Mouse (Mus musculus): ENCODE measurements around the gene Krt90.

Krt90 gene

DNA sequence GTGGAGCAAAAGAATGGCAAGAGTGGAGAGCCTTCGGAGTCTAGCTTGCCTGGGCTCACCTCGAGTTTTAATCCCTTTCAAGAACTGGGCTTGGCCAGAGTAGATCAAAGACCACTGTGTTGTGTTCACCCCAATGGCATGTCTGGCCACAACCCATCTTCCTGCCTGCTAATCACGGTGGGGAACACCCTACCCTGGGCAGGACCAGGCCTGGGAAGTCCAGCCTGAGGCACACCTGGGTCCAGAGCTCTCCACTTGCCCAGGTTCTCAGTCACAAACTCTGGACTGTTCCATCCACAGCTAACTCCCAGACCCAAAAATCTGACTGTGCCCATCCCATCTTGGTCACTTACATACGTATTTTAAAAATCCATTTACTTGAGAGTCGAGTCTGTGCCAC lies at the start of gene Krt90:
Gene Krt90 (minus strand): TSS at position 101 of the 400 bp plus-strand sequence.
- no peak for DNase-seq (ENCODE audit: inconsistent ontology term)

DNA sequence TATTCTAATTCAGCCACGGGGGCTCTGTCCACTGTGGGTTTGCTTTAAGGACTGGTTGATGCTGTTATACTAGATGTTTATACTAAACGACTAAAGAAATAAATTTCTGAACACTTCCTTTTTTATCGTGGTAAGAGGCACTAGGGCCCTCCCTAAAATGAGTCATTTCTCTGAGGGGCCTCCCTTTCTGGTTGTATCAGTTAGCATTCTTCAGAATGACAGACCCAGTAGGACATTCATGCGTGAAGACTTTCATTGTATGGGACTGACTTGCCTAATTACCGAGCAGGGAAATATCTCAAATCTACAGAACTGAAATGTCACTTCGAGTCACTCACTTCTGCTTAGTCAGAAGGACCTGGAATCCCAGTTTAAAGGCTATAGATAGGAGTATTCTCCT lies 36.4 kb upstream of the Krt90 start:
- DNase-seq (ENCODE audit: inconsistent ontology term) = peak; percentile 82

DNA sequence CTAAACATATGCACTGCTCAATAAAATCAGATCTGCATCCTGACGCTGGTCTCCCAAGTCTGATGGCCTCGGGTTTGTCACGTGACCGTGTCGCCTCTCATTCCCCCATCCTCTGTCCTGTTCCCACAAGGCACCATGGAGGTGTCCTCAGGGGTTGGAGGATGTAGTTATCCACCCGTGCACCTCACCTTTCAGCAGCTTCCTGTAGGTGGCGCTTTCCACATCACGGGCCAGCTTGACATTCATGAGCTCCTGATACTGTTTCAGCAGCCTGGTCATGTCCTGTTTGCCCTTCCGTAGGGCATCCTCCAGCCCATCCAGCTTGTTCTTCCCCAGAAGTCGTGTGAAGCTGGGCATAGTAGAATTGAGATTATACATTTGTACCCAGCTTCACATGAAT lies 25.5 kb upstream of the Krt90 start:
- DNase-seq (ENCODE audit: inconsistent ontology term) = no peak

DNA sequence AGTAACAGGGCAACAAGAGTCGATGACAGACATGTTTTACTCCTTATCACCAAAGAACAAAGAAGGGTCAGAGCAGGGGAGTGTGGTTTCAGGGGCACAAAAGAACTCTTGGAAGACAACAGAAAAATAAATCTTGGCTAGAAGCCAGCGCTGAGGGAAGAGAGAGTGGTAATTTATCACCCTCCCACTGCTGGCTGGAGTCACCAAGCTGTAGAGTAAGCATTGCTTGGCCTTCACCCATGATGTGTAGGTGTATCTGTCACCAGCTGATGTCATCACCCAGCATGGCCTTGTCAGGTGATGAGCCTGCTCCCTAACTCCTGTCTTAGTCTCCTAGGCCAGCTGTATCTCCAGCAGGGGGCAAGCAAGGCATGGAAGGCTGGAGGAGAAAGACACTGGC lies 21.7 kb upstream of the Krt90 start:
- DNase-seq (ENCODE audit: inconsistent ontology term) = no peak

DNA sequence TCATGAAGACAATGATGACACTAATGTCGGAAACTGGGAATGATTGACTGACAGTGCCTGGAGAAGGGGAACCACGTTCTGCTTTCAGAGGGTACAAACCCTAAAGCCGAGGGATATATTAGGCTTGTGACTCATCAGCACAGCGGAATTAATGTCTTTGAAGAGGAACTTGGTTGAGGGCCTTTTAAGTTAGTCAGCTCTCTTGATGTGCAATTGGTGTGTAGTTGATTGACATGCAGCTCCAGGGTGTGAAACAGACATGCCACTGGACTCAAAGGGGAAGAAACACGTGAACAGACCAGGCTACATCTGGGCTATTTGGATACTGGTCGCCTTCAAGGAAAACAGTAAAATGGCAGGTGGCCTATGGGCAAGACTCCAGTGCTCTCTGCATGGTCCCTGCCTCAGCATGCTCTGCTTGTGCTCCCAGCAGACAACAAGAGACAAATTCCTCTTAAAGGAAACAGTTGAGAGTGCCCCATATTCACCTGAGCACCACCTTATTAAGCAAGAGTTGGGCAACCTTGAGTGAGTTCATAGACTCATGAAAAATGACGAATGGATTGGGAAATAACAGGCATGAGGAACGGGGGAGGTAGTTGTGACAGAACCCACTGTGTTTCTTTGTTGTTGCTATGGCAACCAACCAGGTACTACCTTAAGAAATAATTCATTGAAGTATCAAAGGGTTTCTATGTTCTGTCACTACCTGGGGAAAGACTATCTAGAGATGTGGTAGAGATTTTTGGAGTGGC lies 20.6 kb upstream of the Krt90 start:
- DNase-seq (ENCODE audit: inconsistent ontology term) = no peak

DNA sequence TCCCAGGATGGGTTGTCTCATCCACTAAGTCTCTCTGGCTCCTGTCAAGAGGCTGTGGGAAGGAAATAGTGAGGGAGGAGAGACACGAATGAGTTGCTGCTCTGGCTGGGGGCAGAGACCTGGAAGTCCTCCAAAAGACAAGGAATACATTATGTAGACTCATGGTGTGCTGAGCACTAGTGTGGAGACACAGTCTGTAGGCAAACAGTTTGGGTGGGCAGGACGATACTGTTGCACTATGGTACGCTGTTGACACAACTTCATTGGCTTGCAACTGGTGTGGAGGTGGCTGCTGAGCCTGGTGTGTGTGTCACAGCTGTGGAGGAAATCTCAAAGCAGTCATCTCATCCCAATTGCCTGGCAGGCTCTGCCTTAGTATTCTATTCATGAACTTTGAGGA lies 19.0 kb upstream of the Krt90 start:
- DNase-seq (ENCODE audit: inconsistent ontology term) = no peak

DNA sequence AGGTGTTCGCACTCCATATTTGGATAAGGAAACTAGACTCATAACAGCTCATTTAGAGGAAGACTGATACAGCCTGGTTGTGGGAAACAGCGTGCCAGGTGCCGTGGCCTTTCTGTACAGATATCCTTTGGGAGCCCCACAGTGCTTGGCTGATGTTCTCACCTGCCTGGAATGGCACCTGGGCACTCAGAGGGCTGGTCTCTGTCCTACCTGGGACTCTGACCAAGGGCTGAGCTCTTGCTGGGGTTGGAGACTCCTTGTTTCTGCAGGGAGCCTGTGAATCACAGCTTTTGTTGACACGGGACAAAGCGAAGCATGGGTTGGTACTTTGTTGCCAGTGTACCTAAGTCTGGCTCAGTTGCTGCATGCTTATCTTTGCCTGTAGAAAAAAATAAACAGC lies 12.8 kb upstream of the Krt90 start:
- DNase-seq (ENCODE audit: inconsistent ontology term) = no peak

DNA sequence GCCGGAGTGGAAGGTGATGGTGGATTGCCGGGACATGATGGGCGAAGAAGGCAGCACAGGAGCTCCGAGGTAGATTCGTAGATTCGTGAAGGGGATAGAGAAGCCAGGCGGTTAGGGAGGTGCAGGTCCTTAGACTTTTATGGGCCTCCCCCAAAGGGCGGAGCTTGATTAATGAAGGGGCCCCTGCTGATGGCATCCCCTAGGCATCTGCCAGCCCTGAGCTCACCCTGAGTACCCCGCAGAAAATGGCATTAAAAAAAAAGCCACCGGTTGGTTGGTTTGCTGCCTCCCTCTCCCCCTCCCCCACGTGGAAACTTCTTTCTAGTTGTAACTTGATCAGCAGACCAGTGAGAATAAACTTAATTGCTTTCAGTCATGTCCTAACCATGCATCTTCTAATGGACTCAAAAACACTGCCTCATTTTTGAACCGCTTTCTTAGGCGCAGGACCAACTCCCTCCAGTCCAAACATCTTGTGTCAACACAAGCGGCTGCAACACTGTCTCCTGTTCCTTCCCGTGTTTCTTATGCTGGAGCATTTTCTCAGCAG lies 11.1 kb upstream of the Krt90 start, which contains the start of gene Krt75:
Gene Krt75 (minus strand): TSS at position 109 of the 550 bp plus-strand sequence.
- no peak for DNase-seq (ENCODE audit: inconsistent ontology term)

DNA sequence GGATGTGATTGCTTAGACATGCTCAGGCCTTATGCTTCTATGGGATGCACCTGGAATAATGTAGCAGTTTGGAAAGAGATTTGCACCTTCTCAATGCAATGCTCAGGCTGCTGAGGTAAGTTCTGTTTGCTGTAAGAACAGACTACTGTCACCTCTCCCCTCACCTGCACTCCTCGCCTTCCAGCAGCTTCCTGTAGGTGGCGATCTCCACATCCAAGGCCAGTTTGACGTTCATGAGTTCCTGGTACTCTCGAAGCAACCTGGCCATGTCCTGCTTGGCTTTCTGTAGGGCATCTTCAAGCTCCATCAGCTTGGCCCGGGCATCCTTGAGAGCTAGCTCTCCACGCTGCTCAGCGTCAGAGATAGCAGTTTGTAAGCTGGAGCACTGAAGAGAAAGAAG lies 5.0 kb upstream of the Krt90 start:
- no peak for DNase-seq (ENCODE audit: inconsistent ontology term)

DNA sequence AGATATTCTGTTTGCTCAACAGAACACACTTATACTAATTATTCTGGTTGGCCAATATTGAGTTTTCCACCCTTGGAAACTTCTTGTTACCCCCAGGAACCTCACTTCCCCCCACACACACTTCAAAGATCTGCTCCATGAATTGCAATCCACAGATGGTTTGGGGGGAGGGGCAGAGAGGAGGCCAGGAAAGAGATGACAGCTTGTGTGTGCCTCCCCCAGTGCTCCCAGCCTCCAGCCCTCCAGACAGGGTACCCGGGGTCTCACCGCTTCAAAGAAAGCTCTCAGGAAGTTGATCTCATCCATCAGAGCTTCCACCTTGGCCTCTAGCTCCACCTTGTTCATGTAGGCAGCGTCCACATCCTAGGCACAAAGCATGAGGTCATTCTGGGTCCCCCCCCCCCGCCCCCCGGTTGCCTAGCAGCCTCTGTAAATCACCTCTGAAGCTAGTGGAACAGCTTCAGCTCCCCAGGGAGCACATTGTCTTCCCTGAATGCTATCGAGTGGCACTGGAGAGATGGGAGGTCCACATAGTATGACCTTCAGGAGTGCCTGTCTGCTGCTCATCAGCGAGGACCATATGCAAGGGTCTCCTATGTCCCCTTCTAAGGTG lies 4.6 kb downstream of the Krt90 start:
- DNase-seq (ENCODE audit: inconsistent ontology term) = no peak

DNA sequence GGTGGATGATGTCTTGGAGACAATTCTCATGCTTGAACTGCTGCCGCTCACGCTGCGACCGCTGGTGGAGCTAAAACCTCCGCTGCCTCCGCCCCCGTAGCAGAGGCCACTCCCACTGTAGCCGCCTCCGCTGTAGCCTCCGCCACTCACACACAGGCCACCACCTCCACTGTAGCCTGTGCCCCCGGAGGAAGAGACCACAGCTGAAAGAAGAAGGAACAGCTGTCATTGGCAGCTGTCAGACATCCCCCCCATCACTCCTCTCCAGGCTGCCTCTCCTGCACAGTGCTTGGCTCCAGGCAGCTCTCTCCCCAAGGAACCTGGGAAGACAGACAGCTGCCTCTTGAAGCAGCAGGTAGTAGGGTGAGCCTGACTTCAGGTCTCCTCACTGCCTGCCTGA lies 9.6 kb downstream of the Krt90 start:
- peak; percentile 15 for DNase-seq (ENCODE audit: inconsistent ontology term)

DNA sequence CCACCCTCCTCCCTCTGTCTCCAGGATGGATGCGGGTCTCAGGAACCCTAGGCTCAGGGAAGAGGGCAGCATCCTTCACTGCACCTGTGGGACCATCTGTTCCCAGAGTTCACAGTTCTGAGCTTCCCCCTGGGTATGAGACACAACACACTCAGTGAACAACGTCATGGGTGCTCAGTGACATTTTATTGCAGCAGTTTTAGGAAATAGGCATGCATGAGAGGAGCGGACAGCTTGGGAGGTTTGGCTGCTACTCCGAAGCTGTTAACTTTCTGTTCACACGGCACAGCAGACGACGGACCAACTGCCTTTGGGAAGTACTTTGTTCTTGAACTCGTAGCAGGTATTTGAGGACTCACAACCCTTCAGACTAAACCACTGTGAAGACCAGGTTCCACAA lies 10.6 kb downstream of the Krt90 start:
- no peak for DNase-seq (ENCODE audit: inconsistent ontology term)

DNA sequence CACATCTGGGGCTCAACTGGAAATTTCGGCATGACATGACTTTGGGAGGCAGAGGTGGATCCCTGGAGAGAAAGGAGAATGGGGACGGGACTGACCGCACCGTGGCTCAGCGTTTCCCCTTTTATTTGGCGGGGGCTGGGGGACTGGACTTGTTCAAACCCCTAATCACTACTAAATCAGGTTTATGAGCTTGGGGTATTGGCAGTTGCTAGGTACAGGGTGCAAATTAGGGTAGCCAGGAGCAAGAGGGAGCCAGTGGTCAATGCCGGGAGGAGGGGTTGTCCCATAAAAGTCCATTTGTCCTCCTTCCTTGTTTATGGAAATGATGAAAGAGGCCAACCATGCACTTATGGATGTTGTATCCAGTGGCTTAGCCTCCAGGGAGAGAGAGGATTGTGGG lies 12.2 kb downstream of the Krt90 start, which contains the start of gene Krt82:
Gene Krt82 (minus strand): TSS at position 101 of the 400 bp plus-strand sequence.
- no peak for DNase-seq (ENCODE audit: inconsistent ontology term)

DNA sequence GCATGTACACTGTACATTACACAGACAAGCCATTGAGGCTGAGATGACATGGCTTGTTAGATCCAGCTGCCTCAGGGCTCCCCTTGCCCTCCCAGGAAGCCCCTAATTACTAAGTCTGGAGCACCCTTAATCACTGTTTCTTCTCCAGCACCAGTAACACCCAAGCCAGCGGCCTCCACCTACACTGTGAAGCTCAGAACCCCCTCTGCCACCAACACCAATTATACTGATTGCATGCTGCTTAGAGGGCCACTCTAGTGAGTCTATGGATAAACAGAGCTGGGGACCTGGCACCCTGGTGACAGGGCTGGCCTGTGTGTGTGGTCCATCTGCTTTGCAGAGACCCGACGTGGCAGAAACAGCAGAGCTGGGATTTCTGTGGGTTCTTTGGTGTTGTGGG lies 18.3 kb downstream of the Krt90 start:
- DNase-seq (ENCODE audit: inconsistent ontology term) = no peak

DNA sequence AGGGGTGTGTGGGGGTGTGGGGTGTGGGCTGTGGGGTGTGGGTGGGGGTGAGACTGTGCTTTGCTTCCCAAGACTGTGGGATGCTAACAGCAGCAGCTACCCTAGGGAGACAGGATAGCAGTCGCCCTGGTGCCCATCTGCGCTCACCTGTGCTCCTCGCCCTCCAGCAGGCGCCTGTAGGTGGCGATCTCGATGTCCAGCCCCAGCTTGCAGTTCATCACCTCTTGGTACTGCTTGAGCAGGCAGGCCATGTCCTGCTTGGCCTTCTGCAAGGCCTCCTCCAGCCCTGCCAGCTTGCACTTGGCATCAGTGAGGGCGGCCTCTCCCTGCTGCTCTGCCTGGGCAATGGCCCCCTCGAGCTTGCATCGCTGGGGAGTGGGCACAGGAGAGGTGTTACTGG lies 20.2 kb downstream of the Krt90 start:
- DNase-seq (ENCODE audit: inconsistent ontology term) = no peak

DNA sequence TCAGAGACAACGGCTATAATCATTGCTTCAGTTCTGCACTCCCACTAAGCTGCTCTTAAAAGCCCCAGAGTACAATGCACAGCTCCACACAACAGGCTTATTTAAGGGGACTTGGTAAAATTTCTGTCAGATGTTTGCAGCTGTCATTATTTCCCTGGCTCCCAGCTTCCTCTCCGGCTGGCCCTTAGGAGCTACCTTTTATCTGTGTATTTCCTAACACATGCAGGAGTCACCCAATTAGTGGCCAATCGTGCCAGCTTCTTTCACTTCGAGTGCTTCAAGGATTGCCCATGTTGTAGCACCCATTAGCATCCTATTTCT lies 24.2 kb downstream of the Krt90 start:
- DNase-seq (ENCODE audit: inconsistent ontology term) = no peak

DNA sequence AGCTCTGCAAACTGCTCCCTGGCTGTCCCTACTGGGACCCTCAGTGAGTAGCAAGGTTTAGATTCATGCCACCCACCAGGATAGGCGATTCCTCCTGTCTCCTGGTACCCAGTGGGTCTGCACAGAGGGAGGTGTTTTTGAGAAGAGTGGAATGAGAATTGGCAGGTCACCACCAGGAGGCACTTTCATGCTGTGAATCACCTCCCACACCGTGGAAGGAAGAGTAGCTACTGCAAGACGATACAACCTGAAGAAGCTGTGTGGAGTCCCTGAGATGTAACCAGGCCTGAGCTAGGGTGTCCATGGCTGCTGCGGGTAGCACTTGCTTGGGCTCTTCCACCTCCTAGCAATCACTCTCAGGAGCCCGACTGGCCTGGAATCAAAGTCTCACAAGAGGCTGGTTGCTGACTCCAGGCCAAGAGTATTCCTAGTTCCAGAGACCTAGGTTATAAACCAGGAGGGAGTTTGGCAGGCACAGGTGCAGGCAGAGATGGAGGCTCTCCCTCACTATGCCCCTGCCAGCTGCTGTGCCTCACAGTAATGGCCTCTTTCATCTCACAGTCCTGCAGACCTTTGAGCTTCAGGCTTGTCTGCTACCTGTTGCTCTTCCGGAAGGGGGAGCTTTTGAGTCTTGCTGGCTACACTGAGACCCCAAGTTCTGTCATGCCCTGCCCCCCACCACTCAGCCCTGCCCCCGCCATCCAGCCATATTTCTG lies 24.7 kb downstream of the Krt90 start:
- DNase-seq (ENCODE audit: inconsistent ontology term) = no peak

DNA sequence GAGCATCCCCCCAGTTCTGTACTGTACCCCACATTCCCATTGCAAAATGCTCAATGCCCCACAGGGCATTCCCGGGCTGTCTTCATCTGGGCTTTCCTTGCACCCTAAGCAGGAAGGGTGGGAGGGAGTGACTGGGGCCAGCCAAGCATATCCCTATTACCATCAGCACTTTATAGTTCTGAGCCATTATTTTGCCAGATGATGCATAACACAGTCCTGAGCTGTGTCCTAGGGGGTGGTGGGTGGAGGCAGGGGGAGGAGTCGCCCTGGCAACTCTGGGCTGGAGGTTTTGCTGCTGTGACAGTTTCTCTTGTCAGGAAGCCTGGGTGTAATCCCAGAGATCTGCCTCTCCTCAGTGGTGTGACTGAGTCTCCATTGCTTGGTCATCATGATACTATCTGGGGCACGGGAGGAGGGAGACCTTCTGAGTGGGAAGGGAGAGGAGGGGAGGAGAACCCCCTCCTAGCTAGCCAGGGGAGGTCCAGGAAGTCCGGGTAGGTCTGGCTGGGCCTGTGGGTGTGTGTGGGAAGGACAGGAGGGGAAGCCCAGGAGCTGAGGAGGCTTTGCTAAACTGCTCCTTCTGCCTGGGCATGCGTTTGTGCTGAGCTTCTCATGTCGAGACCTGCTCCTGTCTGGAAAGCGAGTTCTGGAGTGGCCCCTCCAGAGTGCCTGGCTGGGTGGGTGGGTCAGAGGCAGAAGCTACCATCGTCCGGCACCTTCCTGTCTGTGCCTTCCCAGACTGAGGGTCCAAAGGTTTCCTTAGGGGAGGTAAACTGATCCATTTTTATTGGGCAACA lies 26.5 kb downstream of the Krt90 start:
- DNase-seq (ENCODE audit: inconsistent ontology term) = peak; percentile 47

DNA sequence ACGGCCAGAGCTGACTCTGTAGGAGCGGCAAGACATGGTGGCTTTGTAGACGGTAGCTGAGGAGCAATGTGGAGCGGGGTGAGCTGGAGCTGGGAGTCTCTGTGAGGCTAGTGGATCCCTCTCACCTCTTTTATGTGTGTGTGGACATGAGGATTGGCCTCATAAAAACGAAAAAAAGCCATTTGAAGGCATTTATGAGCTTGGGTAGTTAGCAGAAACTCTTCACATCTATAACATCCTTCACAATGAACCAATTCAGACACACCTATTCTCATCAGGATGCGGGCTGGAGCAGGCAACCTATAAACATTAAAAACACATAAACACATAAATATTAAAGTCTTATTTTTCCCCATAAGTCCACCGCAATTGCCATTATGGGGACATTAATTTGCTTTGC lies 30.0 kb downstream of the Krt90 start, which contains the start of gene Krt84:
Gene Krt84 (minus strand): TSS at position 101 of the 400 bp plus-strand sequence.
- DNase-seq (ENCODE audit: inconsistent ontology term) = no peak

DNA sequence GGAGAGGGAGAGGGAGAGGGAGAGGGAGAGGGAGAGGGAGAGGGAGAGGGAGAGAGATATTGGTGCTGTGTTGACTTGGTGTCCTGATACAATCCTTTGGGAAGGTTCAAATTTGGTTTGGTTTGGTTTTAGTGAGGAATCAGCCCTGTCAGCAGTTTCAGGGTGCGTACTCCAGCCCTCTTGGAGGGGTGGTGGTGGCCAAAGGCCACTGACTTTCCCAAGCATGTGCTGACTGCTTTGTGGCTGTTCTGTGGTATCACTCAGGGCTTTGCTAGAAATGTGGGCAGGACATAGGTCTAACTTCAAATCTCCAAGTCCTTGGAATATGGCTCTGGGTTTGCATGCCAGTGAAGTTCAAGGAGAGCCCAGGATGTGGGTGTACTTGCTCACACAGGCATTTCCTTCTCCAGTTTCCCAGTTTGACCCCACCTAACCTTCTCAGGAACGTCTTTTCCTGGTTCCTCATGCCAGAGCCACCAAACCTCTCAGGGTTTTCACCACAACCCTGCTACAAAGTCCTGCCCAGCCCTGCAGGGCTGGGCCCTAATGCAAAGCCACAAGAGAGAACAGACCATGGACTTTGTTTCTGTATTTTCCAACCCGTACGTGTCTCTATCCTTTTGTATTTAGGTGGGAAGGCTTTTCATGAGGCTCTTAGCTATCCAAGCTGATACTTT lies 40.1 kb downstream of the Krt90 start:
- no peak for DNase-seq (ENCODE audit: inconsistent ontology term)

DNA sequence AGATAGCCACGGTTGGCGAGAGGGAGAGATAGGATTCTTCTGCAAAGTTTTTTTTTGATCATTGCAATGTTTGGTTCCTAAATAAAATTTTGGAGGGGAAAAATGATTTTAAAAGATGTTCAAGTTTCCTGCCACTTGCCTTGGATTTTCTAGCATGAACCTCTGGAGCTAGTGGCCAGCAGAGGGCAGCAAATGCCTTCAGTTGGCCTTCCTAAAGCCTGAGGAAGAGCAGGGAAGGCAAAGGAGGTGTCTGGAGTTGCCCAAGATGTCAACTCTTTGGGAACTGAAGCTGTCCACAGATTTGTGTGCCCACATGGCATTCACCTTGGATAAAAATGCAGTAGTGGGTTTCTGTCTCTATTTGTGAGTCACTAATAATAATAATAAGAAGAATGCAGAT lies 43.0 kb downstream of the Krt90 start:
- peak; percentile 47 for DNase-seq (ENCODE audit: inconsistent ontology term)
